Mouse (Mus musculus) lung, embryonic 16.5 days (tissue): ENCODE data around the gene Trim17. TPM values are rescaled to one million over a fixed set of nuclear protein-coding genes. Genes with fewer than 3 reads are reported as not detected.
A peak's percentile ranks its signal among the peaks of the same experiment; 100 is the strongest.

ENCODE experiments used
- ATAC-seq: fragments of 200-750 bp; cut with Nextera tagmentation; 2 replicates; pipeline ENCODE4 v1.8.0; 2017; ENCODE audit warnings: low read depth, mild to moderate bottlenecking, moderate library complexity
- H3K27ac ChIP-seq: fragments of 300-500 bp; sonication (generic); 2 replicates; pipeline ENCODE4 v1.5.1; 2014; ENCODE audit warnings: mild to moderate bottlenecking, control low read depth, low read length
- H3K27me3 ChIP-seq: fragments of 300-500 bp; sonication (generic); 2 replicates; pipeline ENCODE4 v1.6.1; 2014; ENCODE audit warnings: low read depth, low read length, mixed read lengths; ENCODE audit not compliant: control insufficient read depth, insufficient read depth
- H3K36me3 ChIP-seq: fragments of 300-500 bp; sonication (generic); 2 replicates; pipeline ENCODE4 v1.6.1; 2014; ENCODE audit warnings: low read length; ENCODE audit not compliant: control insufficient read depth, insufficient read depth
- H3K4me1 ChIP-seq: fragments of 300-500 bp; sonication (generic); replicated peaks from 2 replicates; pipeline ENCODE4 v1.6.1; 2014; ENCODE audit warnings: low read length, mixed read lengths; ENCODE audit not compliant: control insufficient read depth, insufficient read depth
- H3K4me2 ChIP-seq: fragments of 300-500 bp; sonication (generic); 2 replicates; pipeline ENCODE4 v1.6.1; 2014; ENCODE audit warnings: low read depth, low read length, control low read depth
- H3K4me3 ChIP-seq: fragments of 300-500 bp; sonication (generic); 2 replicates; pipeline ENCODE4 v1.5.1; 2014; ENCODE audit warnings: mild to moderate bottlenecking, low read length, control low read depth
- H3K9ac ChIP-seq: fragments of 300-500 bp; sonication (generic); 2 replicates; pipeline ENCODE4 v1.6.1; 2014; ENCODE audit warnings: low read length, control low read depth
- H3K9me3 ChIP-seq: fragments of 300-500 bp; sonication (generic); 2 replicates; pipeline ENCODE4 v1.6.1; 2016; ENCODE audit warnings: low read length; ENCODE audit not compliant: control insufficient read depth
- WGBS: fragments of 180-500 bp; shearing (Covaris S2); extraction: QIAGEN DNeasy Blood & Tissue Kit; methylation state at CpG from one replicate; pipeline ENCODE4 v1.1.7; 2014; 5-methylcytosine and 5-hydroxymethylcytosine counted together
- polyA plus RNA-seq: library from polyadenylated mRNA; unstranded; fragments of >200 nt; fragmentation: Nextera tagmentation; extraction: Ambion mirVana; gene quantifications from 2 replicates; pipeline ENCODE4 v1.2.1, GENCODE M21; 2015

Trim17 gene
- polyA plus RNA-seq, 1 experiment from 2014 or later = 0.41 TPM

GRCm38 (mm10) chr11:58926651-58927050 is 27.8 kb upstream of the Trim17 start:
- no peak overlapping the region for H3K27ac ChIP-seq
- H3K4me1 ChIP-seq = peaks cover 5% of the 10 kb centered on the region
- H3K4me2 ChIP-seq = no peak overlapping the region
- H3K9me3 ChIP-seq = no peaks in the 10 kb centered on the region
- 61% methylated on average over 2 of the region's 3 CpGs for WGBS
- H3K4me3 ChIP-seq = no peak overlapping the region
- peaks cover 2% of the 10 kb centered on the region; the same call in 1 of the 2 replicates for H3K36me3 ChIP-seq
- no peaks in the 10 kb centered on the region; the same call in 1 of the 2 replicates for H3K27me3 ChIP-seq
- no peak overlapping the region for H3K9ac ChIP-seq
- ATAC-seq = no peak

- H3K4me1 ChIP-seq = peaks cover 5% of the 10 kb centered on the region
- no peaks in the 10 kb centered on the region for H3K9me3 ChIP-seq
- no peak overlapping the region for H3K4me3 ChIP-seq
- no peak for ATAC-seq
- H3K27me3 ChIP-seq = no peaks in the 10 kb centered on the region; the same call in 1 of the 2 replicates
- 61% methylated on average over 2 of the region's 2 CpGs for WGBS
- H3K36me3 ChIP-seq = peaks cover 6% of the 10 kb centered on the region; the same call in 1 of the 2 replicates
- H3K27ac ChIP-seq = no peak overlapping the region
- H3K9ac ChIP-seq = no peak overlapping the region
- H3K4me2 ChIP-seq = no peak overlapping the region
Observed at GRCm38 (mm10) chr11:58927053-58927452, 27.4 kb upstream of the Trim17 start.

DNA sequence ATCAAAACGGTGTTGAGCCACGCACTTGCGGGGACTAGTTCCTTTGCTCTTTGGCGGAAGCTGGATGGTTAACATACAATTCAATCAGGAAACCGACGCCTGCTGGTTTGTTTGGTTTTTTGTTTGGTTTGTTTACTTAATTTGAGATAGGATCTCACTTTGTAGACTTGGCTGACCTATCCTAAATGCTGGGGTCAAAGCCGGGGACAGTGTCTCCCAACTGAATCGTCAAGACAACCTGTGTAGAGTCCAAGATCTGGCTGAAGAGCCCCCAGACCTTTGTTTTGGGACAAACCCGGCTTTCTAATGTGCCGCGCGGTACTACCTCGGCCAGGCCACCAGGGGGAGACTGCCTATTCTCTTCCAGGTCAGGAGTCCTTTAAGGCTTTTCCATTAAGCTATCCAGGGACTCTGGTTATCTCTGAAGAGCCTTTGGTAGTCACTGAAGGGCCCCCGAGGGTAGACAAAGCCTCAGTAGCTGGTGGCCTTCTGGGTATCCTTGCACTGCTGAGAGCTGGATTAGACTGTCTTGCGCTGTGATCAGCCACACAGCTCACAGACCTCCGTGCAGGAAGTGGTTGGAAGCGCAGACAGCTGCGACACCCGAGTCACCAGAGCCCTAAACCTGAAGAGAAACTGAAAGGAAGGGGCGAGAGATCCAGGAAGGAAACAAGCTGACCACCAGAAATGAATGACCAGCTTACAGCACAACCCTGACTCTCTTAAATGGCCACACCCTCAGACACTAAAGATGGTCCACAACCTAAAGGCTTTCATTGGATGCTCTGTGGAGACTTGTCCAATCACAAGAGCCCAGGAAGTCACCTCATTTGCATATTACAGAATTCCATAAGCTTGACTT is 26.5 kb upstream of the Trim17 start:
- peak; percentile 80 for ATAC-seq
- 19% methylated on average over 20 of the region's 20 CpGs for WGBS
- Histone ChIP-seq H3K4me1 (peaks cover 5% of the 10 kb centered on the region), H3K27ac (peak overlapping the region; percentile 71), H3K36me3 (peaks cover 12% of the 10 kb centered on the region), H3K4me3 (peak overlapping the region; percentile 41), H3K27me3 (no peaks in the 10 kb centered on the region; the same call in 1 of the 2 replicates), H3K9me3 (no peaks in the 10 kb centered on the region), H3K9ac (peak overlapping the region; percentile 62), H3K4me2 (peak overlapping the region; percentile 60)

- Histone ChIP-seq H3K27me3 (no peaks in the 10 kb centered on the region), H3K9ac (no peak overlapping the region), H3K9me3 (no peaks in the 10 kb centered on the region), H3K4me3 (no peak overlapping the region), H3K4me1 (peaks cover 5% of the 10 kb centered on the region), H3K4me2 (no peak overlapping the region), H3K27ac (no peak overlapping the region), H3K36me3 (peaks cover 22% of the 10 kb centered on the region)
- no peak for ATAC-seq
- 67% methylated on average over 4 of the region's 4 CpGs for WGBS
Observed at GRCm38 (mm10) chr11:58929055-58929454, 25.4 kb upstream of the Trim17 start.

DNA sequence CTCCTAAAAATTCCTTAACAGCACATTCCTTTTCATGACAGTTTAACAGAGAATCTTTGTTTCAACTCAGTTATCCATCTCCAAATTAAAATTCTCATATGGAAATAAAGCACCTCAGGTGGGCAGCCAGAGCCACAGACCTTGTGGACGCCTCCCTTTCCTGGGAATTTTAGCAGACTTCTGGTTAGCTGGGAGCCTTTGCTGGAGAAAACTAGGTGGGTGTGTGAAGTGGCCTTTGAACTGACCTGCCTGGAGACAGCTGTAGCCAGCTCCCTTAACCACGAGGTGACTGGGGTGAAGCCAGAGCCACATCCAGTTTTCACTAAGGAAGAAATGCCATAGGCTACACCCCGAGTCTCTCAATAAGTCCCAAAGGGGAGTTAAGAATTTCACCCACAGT is 24.8 kb upstream of the Trim17 start:
- H3K9ac ChIP-seq = no peak overlapping the region
- no peaks in the 10 kb centered on the region for H3K27me3 ChIP-seq
- peaks cover 25% of the 10 kb centered on the region for H3K36me3 ChIP-seq
- 26% methylated on average over 3 of the region's 3 CpGs for WGBS
- H3K9me3 ChIP-seq = no peaks in the 10 kb centered on the region
- H3K4me1 ChIP-seq = peaks cover 5% of the 10 kb centered on the region
- no peak overlapping the region for H3K4me2 ChIP-seq
- H3K27ac ChIP-seq = no peak overlapping the region
- no peak for ATAC-seq
- H3K4me3 ChIP-seq = no peak overlapping the region

DNA sequence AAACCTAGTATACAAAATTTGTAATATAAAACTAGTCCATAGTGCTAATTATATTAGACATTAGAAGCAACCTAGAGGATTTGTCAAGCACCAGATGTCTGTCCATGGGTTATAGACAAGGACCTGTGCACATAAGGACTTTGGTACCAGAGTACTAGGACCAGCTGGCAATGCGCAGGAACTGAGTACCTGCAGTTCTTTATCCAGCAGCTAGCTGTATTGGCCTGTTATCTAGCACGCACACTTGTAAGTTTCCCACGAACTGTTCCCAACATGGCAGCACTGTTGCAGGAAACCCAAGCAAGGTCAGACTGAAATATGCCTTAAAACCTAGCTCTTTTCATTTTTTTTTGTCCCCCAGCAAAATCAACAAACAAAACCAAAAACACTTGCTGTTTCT is 24.2 kb upstream of the Trim17 start:
- no peak overlapping the region for H3K27ac ChIP-seq

GRCm38 (mm10) chr11:58931576-58931975 is 22.9 kb upstream of the Trim17 start:
- H3K4me1 ChIP-seq = peaks cover 5% of the 10 kb centered on the region
- no peak overlapping the region for H3K9ac ChIP-seq
- H3K4me3 ChIP-seq = no peak overlapping the region
- H3K36me3 ChIP-seq = peaks cover 32% of the 10 kb centered on the region
- no peak overlapping the region for H3K27ac ChIP-seq
- no peaks in the 10 kb centered on the region for H3K9me3 ChIP-seq
- H3K27me3 ChIP-seq = no peaks in the 10 kb centered on the region
- no peak overlapping the region for H3K4me2 ChIP-seq
- ATAC-seq = no peak
- WGBS = 53% methylated on average over 4 of the region's 4 CpGs

More for the DNA sequence above, 24.2 kb upstream of the Trim17 start:
- H3K4me2 ChIP-seq = no peak overlapping the region
- ATAC-seq = no peak
- no peak overlapping the region for H3K9ac ChIP-seq
- H3K4me1 ChIP-seq = peaks cover 5% of the 10 kb centered on the region
- H3K9me3 ChIP-seq = no peaks in the 10 kb centered on the region
- H3K36me3 ChIP-seq = peaks cover 25% of the 10 kb centered on the region
- H3K27me3 ChIP-seq = no peaks in the 10 kb centered on the region
- 90% methylated on average over 3 of the region's 3 CpGs for WGBS
- no peak overlapping the region for H3K4me3 ChIP-seq

- Histone ChIP-seq H3K36me3 (peaks cover 20% of the 10 kb centered on the region), H3K4me2 (peak overlapping the region; percentile 97), H3K9ac (peak overlapping the region; percentile 94), H3K9me3 (no peaks in the 10 kb centered on the region), H3K27ac (peak overlapping the region; percentile 96), H3K27me3 (no peaks in the 10 kb centered on the region), H3K4me1 (peaks cover 10% of the 10 kb centered on the region), H3K4me3 (peak overlapping the region; percentile 94)
- WGBS = under 1% methylated on average over 13 of the region's 13 CpGs
- no peak for ATAC-seq
Observed at GRCm38 (mm10) chr11:58937909-58938308, 16.6 kb upstream of the Trim17 start.

DNA sequence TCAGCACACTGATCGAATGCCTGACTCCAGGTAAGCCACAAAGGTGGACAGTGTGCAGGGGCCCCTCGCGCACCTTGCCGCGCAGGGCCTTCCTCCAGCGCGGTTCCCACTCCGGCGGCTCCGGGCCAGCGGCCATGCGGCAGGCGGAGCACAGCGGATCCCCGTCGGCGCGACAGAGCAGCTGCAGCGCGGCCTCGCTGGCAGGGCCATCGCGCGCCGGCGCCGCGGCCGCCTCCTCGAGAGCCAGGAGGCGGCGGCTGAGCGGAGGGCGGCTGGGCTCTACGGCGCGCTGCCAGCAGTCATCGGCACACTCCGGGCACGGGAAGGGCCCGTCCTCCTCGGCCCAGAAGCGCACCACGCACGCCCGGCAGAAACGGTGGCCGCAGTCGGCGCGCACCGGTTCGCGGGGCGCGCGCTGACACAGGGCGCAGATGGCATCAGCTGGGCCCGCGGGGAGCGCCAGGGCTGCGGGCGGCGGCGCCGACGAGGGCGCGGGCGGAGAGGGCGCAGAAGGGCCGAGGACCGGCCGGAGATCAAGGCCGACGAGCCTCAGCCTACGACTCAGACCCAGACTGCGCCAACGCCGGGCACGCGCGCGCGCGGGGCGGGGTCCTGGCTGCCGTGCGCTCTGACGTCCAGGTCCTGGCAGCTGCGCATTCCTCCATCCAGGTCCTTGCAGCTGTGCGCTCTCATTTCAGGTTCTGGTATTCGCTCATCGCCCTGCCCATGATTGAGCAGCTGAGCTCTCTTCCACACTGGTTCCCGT is 16.0 kb upstream of the Trim17 start, which contains the start of gene Rnf187:
Gene Rnf187 (minus strand): TSS at position 595 of the 766 bp plus-strand sequence.
- Histone ChIP-seq H3K4me2 (peak within 1 kb of the TSS; percentile 97), H3K36me3 (peaks cover 15% of the 10 kb centered on the region), H3K27me3 (no peaks in the 10 kb centered on the region), H3K9ac (peak within 1 kb of the TSS; percentile 94), H3K4me3 (peak within 1 kb of the TSS; percentile 94), H3K4me1 (peaks cover 10% of the 10 kb centered on the region), H3K9me3 (no peaks in the 10 kb centered on the region), H3K27ac (peak within 1 kb of the TSS; percentile 96)
- under 1% methylated on average over 74 of the region's 95 CpGs for WGBS
- ATAC-seq = peak; percentile 98
